Mouse (Mus musculus): Measurements from ENCODE around the gene Shc3.

Shc3 gene

DNA sequence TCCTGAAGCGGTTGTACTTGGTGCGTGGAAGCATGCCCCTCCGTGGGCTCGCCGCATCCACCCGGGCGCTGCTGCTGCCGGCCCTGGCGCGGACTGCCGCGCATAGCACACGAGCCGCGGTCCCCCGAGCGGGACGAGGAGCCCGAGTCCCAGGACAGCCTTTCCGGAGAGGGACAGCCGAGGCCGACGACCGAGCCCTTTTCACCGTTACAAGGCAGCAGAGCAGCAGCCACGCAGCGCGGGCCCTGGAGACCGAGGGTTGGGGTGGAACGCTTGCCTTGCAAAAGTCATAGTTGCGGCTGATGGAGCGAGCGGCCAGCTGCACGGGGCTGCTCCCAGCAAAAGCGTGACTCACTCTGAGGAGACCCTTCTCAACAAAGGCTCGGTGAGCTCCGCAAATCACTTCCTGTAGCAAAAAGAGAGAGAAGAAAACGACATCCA is 1.8 kb downstream of the Shc3 start:
- DNase-seq, result no peak

DNA sequence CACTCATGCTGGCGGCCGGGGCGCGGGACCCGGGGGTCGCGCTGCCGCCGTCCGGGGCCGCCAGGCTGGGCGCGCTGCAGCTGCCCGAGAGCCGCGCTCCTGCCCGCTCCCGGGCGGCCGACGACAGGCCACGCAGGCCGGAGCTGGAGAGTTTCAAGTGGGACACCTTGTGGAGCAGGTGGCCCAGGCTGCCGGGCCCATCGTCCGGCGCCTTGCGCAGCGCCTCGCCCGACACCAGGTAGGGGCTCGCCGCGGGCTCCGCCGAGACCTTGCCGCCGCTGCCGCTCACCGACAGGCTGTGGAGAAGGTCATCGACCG is 2.2 kb downstream of the Shc3 start:
- DNase-seq, result no peak

DNA sequence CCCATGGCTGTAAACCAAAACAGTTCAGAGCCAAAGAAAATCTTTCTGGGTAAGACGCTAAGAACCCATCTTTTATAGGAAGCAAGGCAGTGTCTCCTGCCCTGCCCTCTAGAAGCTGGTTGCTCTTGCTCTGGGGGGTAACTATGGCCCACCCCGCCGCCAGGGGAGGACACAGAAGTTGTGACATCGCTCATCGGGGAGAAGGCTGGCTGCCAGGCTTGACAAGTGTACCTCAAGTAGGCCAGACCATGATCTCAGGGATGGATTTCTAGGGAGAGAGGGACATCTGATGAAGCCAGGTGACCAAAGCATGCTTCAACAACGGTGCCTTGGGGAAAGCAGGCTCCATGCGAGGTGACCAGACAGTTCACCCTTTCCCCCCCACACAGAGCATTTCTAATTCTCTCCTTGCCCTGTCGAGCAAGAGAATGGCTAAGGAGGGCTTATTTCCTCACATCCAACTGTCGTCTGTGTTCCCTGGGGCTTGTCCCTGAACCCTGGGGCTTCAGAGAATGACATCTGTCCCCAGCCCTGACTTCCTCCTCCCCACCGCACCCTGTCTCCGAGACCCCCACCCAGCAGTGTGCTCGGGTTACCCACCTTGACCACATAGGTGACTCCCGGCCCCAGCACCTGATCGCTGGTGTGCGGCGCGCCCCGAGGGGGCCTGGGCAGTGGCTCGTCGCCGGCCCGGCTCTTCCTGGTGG is 2.7 kb downstream of the Shc3 start:
- no peak for DNase-seq

DNA sequence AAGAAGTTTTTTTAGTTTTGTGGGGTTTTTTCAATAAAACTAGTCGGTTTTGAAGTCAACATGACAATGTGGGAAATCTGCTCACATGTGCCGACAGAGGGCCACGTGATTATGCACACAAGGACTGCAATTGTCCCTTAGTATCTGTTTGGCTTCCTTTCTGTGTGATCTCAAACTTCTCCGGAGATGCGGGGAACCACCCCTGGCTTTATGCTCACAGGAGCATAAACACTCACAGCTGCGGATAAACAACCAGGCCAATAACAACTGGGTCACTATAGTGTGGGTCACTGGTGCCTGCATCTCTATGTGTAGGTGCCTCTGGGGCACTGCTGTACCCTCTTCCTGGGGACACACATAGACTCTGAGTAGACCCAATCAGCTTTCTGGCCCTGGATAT is 4.5 kb downstream of the Shc3 start:
- no peak for DNase-seq

DNA sequence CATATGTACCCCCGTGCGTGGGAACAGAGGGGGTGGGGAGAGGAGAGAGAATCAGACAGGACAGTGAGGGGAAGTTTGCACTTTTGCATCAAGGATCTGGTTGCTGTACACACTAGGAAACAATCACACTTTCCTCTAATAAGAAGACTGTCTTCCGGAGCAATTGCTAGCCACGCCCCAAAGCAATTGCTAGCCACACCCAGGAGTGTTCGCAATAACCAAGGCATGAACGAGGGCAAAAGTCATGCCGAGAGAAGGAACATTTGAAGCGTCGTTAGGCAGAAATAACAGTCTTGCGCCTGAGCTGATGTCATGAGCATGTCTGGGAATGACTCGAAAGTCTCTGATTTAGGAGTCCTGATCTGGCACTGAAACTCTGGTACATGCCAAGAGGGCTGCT is 15.9 kb downstream of the Shc3 start:
- no peak for DNase-seq

DNA sequence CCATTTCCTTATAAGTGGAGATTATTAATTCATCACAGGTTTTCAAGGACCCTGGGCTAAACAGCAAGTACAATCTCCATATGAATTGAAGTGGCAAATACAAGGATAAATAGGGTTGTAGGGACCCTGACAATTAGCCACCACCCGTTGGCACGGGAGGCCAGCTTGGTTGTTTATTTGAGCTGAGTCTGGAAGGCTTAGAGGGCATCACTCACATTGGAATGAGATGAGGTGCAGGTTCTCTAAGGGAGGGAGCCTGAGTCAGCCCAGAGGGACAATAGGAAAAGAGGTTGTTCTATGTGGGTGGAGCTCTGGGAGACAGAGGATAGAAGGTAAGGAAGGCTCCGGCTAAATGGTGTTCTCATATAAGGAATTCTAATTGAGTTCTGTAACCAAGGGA is 17.0 kb downstream of the Shc3 start:
- DNase-seq, result no peak

DNA sequence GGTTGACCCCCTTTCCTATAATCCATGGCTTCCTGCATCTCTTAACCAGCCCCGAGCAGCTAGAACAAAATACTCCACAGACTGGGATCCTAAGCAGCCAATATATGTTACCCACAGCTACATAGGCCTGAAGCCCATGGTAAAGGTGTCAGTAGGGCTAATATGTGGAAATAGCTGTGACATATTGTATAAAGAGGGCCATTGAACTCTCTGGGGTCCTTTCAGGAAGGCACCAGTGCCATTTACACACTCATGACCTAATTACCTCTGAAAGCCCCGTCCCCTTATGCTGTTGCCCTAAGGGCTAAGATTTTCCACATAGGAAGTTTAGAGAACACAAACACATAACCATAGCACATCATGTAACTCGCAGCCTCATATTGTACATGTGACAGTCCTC is 17.4 kb downstream of the Shc3 start:
- DNase-seq, result no peak

DNA sequence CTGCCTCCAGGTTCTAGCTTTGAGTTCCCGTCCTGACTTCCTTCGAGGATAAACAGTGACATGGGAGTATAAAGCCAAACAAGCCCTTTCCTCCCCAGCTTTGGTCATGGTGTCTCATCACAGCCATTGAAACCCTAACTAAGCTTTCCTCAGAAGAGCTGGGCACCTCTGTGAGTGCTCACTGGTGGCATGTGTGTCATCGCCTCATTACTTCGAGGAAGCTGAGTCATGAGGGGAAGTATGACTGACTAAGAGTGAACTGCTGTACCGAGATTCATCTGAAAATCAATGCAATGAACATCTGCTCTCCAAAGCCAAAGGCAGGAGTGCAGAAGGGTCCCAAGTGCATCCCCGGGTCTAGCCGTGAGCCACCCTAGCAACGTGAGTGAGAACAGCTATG is 29.4 kb downstream of the Shc3 start:
- DNase-seq, result no peak

DNA sequence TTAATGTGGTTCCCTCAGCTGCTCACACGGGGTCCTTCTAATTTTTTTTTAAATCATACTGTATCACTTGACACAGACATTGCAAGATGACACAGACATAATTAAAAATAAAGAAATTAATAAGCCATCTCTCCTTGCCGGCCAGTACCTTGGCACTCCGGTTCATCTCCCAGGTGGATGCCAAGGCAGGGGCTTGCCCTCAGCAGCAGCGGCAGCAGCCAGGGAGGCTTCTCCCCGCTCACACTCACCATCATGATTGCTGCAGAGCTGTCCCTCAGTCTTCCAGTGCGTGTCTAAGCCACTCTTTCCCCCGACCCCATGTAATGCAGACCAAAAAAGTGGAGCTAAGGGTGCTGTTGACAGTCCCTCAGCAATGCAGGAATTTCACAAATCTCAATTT is 33.9 kb downstream of the Shc3 start:
- no peak for DNase-seq

DNA sequence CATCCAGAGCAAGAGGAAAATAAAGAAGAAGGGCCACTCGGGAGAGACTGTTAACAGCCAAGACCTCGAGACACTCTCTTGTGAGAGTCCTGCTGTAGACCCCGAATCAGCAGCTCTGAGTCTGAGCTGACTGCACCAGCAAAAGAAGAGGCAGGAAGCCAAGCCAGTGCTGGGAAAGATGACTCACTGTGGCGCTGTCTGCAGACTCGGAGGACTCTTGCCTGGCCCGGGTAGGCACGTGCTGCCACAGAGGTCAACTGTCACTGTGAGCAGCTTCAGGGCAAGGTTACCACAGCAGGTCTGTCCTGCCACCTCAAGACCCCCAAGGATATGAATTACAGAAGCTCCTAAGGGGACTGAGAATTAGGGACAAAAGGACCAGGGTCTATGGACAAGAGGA is 42.7 kb downstream of the Shc3 start:
- DNase-seq, result no peak

DNA sequence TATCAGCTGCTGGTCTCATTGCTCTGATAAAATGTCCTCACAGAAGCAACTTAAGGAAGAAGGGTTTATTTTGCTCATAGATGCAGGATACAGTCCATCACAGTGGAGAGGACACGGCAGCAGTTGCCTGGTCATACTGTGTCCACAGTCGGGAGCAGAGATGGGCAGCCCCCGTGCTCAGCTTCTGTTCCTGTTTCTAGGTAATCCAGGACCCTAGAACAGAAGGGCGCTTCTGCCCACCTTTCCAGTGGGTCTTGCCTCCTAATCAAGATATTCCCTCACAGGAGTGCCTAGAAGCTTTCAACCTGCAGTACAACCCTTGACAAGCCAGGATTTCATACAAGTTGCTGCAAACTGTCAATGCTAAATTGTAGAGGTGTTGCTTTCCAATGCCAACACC is 44.9 kb downstream of the Shc3 start:
- DNase-seq, result no peak

DNA sequence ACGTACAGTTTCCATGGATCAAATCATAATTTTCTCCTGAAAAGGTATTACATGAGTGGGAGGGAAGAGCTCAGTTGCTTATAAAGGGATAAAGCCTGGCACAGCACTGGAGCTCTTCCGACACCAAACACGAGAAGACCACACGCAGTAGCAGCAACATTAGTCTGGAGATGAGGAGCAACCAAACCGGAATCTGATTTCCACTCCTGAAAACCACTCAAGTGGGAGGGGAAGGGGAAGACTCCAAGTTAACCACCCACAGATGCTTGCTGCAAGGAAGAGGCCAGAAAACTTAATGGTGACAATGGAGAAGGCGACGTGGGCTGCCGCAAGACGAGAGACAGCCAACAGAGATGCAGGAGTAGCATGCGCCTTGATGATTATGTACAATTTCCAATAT is 45.9 kb downstream of the Shc3 start:
- DNase-seq, result no peak

DNA sequence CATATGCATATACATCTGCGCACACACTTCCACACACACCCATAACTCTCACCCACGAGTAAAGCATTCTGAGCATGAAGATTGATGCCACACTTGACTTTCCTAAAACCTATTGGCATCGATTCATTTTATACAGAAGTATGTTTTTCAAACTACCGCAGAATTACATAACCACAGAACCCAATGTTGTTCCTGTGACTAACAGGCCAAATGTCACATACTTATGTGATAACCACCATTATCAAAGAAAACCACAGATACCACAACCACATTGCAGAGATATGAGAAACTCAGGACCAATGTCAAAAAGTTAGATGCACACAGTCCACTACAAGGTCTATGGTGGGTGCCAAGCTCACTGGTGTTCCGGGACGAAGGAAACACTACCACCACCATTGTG is 50.3 kb downstream of the Shc3 start:
- no peak for DNase-seq

DNA sequence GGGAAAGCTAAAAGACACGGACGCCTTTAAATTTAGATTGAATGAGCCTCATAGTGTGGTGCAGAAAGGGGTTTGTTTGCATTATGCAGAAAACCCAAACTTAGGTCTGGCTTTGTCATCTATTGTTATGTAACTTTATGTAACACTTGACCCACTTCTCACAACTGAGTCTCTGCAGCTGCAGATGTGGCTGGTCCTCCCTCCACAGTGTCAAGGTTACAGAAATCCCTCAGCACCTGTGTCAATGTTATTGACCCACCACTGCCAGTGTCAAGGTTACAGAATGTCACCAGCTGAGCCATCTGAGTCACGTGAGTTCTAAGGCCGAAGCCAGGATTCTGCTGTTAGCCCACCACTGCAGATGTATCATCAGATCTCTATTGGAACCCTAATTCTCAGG is 51.3 kb downstream of the Shc3 start:
- DNase-seq, result no peak

DNA sequence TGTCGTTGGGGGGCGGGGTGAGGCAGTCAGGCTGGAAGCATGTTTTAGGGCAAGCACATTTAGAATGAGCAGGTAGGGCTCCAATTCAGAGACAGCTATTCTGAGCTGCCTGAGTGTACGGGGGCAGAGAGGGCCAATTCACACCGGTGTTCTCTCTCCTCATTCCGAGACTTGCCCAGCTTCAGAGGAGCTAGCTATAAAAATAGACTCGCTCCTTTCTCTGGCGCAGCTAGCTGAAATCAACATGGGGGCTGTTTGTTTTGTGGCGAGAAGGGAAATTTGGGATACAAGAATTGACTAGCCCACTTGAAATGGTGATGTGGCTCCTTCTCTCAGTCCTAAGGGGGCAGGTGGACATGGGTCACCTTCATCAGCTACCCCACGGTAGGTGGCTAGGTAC is 60.4 kb downstream of the Shc3 start:
- no peak for DNase-seq

DNA sequence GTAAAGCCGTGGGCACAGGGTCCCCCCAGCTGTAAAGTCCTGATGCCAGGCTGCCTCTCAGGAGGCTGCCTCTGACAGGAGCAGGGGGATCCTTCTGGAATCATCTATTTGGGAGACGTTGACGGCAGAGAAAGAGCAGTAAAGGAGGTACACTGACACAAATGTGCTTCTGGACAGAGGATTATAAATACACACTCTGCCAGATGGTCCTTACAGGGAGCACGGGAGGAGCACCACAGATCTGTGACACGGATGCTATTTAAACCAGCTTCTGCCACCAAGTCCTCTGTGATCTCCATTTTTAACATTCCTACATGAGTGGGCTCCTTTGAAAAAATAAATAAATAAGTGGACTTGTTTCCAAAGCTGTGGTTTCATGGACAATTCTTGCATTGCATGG is 63.5 kb downstream of the Shc3 start:
- no peak for DNase-seq

DNA sequence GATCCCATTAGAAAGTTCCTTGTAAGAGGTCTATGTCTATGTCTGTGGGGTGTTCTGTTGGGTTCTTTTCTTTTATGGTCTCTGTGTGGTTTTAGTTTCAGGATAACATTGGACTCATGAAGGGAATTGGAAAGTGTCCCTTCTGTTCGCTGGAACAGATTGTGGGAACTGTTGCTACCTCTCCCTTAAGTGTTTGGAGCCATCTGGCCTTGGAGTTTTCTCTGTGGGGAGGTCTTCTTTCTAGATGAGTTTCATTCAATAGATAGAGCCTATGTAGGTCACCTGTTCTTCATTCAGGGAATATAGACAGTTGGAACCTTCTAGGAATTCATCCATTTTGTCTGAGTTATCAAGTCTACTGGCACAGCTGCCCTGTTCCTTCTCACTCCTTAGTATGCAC is 69.5 kb downstream of the Shc3 start:
- no peak for DNase-seq

DNA sequence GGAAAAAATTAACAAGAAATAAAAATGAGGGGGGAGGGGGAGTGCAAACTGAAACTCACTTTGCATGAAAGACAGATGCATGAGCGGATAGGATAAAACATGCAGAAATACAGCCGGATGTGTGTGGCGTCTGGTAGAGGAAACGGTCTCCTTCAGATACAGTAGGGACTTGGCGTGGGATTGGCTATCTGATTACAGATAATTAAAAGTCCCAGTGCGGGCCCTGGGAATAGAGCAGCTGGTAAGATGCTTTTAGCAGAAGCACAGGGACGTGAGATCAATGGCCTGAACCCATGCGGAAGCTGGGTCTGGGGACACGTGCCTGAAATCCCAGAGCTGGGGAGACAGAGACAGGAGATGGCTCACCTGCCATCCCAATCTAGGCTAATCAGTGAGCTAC is 75.5 kb downstream of the Shc3 start:
- no peak for DNase-seq

DNA sequence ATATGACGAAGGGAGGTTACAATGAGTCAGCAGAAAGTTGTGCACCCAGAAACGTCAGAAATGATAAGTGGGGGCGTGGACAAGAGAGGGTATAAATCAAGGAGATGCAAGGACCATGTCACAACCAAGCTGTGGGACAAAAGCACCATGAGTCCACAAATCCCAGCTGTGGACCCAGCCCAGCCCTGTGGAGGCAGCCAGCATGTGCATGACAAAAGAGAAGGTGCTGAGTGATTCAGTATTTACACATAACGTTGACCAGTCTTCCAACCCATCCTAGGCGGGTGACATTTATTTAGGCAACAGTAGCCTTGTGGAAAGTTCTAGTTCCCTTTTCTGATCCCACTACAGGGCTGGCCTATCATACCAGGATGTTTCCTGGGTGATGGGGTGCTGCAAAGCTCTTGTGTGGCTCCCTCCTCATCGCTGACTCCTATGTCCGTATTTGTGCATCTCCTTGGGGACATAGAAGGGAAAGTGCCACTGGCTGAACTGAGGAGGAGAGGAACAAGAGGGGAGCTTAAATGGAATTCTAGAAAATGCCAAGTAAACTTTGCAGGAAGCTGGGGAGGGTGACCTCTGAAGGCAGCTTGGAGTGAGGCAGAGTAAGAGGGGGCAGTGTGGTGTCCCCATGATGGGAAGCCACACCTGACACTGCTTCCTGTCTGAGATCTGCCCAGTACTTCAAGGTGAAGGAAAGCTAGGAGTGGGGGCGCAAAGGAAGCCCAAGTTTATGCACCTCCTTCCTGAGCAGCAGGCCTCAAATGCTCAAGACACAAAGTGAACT is 77.4 kb downstream of the Shc3 start:
- no peak for DNase-seq

DNA sequence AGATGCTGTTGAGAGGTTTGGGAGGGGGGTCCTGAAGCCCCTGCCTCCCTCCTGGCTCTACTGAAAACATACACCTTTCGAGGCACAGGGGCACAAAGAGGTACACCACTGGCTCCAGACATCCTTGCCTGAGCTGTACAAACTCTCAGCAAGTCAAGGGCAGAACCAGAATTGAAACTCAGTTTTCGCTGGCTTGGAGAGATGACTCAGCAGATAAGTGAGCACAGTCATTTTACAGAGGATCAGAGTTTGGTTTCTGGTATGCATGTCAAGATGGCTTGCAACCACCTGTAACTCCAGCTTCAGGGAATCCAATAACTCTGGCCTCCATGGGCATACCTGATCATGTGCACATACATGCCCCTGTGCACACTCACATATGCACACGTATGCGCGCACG is 79.0 kb downstream of the Shc3 start:
- no peak for DNase-seq

DNA sequence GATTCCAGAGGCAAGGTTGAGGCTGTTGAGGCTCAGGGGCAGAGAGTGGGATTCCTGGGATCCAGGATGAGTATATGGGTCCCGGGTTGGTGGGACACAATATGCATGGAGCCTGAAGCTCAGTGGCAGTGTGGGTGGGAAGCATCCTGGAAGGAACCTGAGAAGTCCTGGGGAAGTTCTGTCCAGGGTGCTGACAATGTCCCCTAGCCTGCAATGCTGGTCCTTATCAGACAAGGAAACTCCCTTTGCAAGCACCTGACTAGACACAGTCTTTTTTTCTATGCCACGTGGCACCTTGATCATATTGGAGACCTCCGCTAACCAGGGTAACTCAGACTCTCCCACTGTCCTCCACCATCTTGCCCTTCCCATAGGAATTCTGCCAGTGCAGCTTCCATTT is 80.3 kb downstream of the Shc3 start:
- DNase-seq, result no peak

DNA sequence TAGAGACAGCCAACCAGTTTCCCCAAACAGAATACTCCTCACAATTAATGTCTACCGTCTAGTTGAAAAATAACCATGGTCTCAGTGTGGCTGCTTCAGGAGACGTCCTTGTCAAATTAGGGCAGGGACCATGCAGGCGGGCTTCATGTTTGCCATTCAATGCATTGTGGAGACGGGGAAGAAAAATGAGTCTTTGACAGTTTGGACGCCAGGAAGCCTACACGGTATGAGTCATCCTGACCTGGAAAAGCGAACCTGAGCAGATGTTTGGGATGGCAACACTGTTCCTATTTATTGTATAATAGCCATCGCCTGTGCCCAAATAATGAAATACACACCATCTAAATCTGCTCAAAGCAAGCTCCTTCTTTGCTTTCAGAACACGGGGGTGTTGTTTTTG is 83.9 kb downstream of the Shc3 start:
- no peak for DNase-seq

DNA sequence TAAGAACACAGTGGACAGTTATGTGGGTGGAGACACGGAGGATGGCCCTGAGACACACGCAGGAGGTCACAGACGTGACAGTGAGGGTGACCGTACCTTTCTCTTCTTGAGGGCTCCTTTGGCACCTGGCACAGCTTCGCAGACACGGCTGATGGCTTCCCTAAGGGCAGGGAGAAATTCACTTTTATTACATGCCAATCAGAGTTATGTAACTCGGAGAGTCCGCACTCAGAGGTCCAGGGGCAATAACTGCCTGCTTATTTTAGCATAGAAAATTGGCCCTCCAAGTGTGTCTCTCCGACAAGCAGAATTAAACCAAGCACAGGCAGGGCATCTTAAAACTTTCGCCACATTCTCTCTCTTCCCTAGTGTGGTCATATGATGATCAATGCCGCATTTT is 86.4 kb downstream of the Shc3 start:
- no peak for DNase-seq

DNA sequence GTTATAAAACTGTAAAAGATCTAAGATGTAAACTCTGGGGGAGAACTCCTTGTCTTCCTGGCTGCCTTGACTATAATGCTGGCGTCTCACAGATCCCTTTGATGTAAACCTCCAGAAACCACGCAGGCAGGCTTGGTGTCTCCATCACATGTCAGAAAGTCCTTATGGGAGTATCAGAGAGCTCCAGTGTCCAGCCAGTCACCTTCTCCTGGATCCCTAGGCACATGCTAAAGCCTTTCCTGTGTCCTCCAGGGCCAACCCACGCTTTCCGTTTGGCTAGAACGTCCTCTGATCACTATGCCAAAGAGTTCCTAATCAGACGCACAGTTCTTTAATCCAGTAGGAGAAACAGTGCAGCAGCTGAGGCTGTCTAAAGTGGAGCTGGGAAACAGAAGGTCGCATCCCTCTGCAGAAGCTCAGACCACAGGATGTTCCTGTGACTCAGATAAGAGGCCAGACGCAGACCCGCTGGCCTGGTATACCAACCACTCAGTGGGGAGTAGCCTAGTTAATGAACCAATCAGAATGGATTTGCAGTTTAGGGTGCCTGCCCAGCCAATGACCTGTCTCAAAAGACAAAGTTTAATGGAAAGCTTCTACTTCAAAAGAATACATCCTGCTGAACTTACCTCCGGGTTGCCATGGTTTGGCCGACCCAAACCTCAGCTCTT is 88.7 kb downstream of the Shc3 start:
- no peak for DNase-seq

DNA sequence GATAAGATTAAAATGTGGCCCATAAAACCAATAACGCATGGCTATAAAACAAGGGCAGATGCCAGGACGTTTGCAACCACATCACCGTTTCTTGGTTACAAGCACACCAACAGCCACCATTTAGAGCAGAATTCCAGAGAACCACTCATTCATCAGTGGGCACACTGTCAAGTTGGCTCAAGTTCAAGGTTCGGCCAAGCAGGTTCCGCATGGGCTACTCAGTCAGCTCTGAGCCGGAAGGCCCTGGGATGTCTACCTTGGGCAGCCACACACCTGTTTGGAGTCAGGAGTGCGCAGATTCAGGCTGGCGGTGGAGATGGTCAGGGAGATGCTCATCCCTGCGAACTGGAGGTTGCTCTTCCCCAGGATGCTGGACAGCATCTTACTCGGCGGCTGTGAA is 89.4 kb downstream of the Shc3 start:
- DNase-seq, result no peak
